Mouse (Mus musculus): ENCODE data around the gene Tnks2.

GRCm38 (mm10) chr19:36938008-36938407 is 104.0 kb downstream of the Tnks2 start:
- TF ChIP-seq CTCF (IDR thresholded peaks at IDR 0.05; ENCODE audit: insufficient read depth, low read depth, low read length) (no peak), POLR2A (IDR thresholded peaks at IDR 0.05; ENCODE audit: insufficient read depth, low read depth, low read length) (no peak)
